Mouse (Mus musculus) heart, postnatal 25 days (tissue): ENCODE results near the gene Strn3. TPM values are rescaled to one million over a fixed set of nuclear protein-coding genes. Genes with fewer than 3 reads are reported as not detected.

Source experiments
- DNase-seq: peaks from one replicate; pipeline ENCODE4 v3.0.0; 2022; ENCODE audit warnings: low spot score
- intact Hi-C: fragments of 180-260 bp; cut with DNase I; formaldehyde crosslinking; loops from one replicate; pipeline ENCODE4 v1.15.1; 2025
- total RNA-seq, 2 experiments: library from RNA; stranded (reverse); gene quantifications; 2 replicates each; pipeline ENCODE4 v1.2.3; 2021

The Strn3 gene
- 100 to 1,000 TPM; 104 to 105 TPM for total RNA-seq

GRCm38 (mm10) chr12:51691845-51692632, at the start of gene Strn3:
Gene Strn3, minus strand, starts transcription at chr12:51691897.
- intact Hi-C loops = loop anchor here (5.0 kb wide), 1 partner anchor 35 kb away; no protein-coding TSS in a partner anchor
- peak; percentile 97 for DNase-seq

GRCm38 (mm10) chr12:51736807-51737206, 45.1 kb upstream of the Strn3 start:
- DNase-seq = no peak
- intact Hi-C loops = no loop called here

GRCm38 (mm10) chr12:51736381-51736780, 44.7 kb upstream of the Strn3 start:
- intact Hi-C loops = no loop called here
- DNase-seq = no peak

- intact Hi-C loops = no loop called here
- DNase-seq = no peak
Observed at GRCm38 (mm10) chr12:51735840-51736271, 44.2 kb upstream of the Strn3 start.

GRCm38 (mm10) chr12:51734605-51735211, 43.0 kb upstream of the Strn3 start:
- intact Hi-C loops = no loop called here
- no peak for DNase-seq

GRCm38 (mm10) chr12:51729827-51730226, 38.1 kb upstream of the Strn3 start:
- no peak for DNase-seq
- intact Hi-C loops = loop anchor here (5.0 kb wide), 1 partner anchor 38 kb away; the partner anchor contains the start of genes Ap4s1 and Strn3

- intact Hi-C loops = loop anchor here (5.0 kb wide), 1 partner anchor 37 kb away; the partner anchor contains the start of genes Ap4s1 and Strn3
- DNase-seq = peak; percentile 44
Observed at GRCm38 (mm10) chr12:51729058-51729457, 37.4 kb upstream of the Strn3 start.

GRCm38 (mm10) chr12:51721836-51722235, 30.1 kb upstream of the Strn3 start:
- intact Hi-C loops = no loop called here
- no peak for DNase-seq

- intact Hi-C loops = no loop called here
- DNase-seq = no peak
Observed at GRCm38 (mm10) chr12:51718617-51719016, 26.9 kb upstream of the Strn3 start.

GRCm38 (mm10) chr12:51712685-51713084, 21.0 kb upstream of the Strn3 start:
- no peak for DNase-seq

GRCm38 (mm10) chr12:51710154-51710553, 18.5 kb upstream of the Strn3 start:
- intact Hi-C loops = no loop called here
- no peak for DNase-seq

More at GRCm38 (mm10) chr12:51712685-51713084, 21.0 kb upstream of the Strn3 start:
- intact Hi-C loops = no loop called here

- intact Hi-C loops = no loop called here
- DNase-seq = no peak
Observed at GRCm38 (mm10) chr12:51709741-51710140, 18.0 kb upstream of the Strn3 start.

GRCm38 (mm10) chr12:51708941-51709686, 17.4 kb upstream of the Strn3 start:
- intact Hi-C loops = no loop called here
- DNase-seq = no peak

- intact Hi-C loops = no loop called here
- DNase-seq = no peak
Observed at GRCm38 (mm10) chr12:51706673-51707235, 15.1 kb upstream of the Strn3 start.

- no peak for DNase-seq
- intact Hi-C loops = no loop called here
Observed at GRCm38 (mm10) chr12:51705778-51706177, 14.1 kb upstream of the Strn3 start.

GRCm38 (mm10) chr12:51704572-51704971, 12.9 kb upstream of the Strn3 start:
- intact Hi-C loops = loop anchor here (5.0 kb wide), 1 partner anchor 37 kb away; no protein-coding TSS in a partner anchor
- DNase-seq = no peak

GRCm38 (mm10) chr12:51703859-51704258, 12.2 kb upstream of the Strn3 start:
- intact Hi-C loops = loop anchor here (5.0 kb wide), 1 partner anchor 37 kb away; no protein-coding TSS in a partner anchor
- DNase-seq = no peak

GRCm38 (mm10) chr12:51701723-51702122, 10.0 kb upstream of the Strn3 start:
- DNase-seq = no peak
- intact Hi-C loops = loop anchor here (5.0 kb wide), 1 partner anchor 34 kb away; no protein-coding TSS in a partner anchor

- DNase-seq = no peak
- intact Hi-C loops = loop anchor here (5.0 kb wide), 1 partner anchor 33 kb away; no protein-coding TSS in a partner anchor
Observed at GRCm38 (mm10) chr12:51699623-51700393, 8.1 kb upstream of the Strn3 start.
